Mouse (Mus musculus) lung, adult 18-20 months (tissue): ENCODE data around the gene Rexo1.

Experiments used
- DNase-seq, 2 experiments: peaks; one replicate each; pipeline ENCODE4 v3.0.0; 2022; ENCODE audit warnings: mixed read lengths in 2 of 2

Gene Rexo1

GRCm38 (mm10) chr10:80504724-80505123 is 56.6 kb downstream of the Rexo1 start:
- DNase-seq: no peak

DNA sequence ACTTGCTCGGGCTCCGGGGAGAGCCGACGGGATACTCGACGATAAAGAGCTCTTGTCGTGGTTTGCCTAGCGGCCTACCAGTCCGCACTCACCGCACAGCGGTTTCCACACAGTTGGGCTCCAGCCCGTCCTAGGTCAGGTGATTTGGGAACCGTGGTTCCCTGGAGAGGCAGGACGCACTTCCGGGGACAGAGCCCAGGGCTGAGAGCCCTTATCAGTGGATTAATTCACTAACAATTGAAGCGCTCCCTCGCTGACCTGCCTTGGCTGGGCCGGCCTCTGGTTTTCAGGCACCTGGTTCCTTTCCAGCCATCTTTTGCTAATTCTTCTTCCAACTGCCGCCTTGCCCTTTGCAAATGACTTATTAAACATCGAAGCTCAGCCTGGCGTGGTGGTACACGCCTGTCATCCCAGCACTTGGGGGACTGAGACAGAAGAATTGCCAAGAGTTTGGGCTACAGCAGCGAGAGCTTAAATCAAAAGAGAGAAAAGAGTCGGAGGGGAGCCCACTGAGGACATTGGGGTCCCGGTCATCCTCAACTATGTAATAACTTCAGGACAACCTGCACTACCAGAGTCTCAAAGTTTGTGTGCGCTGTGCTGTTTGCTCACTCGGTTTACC is 57.6 kb downstream of the Rexo1 start:
- DNase-seq: peak; percentile 85 to 89

GRCm38 (mm10) chr10:80502819-80503314 is 58.5 kb downstream of the Rexo1 start:
- no peak for DNase-seq

GRCm38 (mm10) chr10:80502291-80502690 is 59.1 kb downstream of the Rexo1 start:
- DNase-seq: no peak

- no peak for DNase-seq
Measured at GRCm38 (mm10) chr10:80496421-80496820, 64.9 kb downstream of the Rexo1 start.

GRCm38 (mm10) chr10:80495901-80496300 is 65.5 kb downstream of the Rexo1 start:
- DNase-seq: no peak

DNA sequence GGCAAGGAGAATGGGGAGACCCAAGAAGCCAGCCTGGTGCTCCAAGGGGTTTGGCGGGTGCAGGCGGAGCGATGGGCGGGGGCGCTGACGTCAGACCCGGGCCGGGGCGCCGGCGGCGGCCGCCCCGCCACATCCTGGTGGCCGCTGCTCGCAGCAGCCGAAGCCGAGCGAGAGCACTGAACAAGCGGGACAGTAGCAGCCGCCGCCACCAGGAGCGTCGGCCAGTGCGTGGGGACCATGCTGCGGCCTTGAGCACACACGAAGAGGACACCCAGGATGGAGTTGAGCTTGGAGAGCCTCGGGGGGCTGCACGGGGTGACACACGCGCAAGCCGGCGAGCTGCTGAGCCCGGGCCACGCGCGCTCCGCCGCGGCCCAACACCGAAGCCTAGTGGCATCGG is 66.6 kb downstream of the Rexo1 start, which contains the start of gene Onecut3:
TSS of gene Onecut3 (plus strand) at position 104 of the 400 bp plus-strand sequence.
- peak; percentile 30 to 45 for DNase-seq
